ENCODE assay signal across 21 mouse cellular contexts in genomic region chr17:65828951-65829350, GRCm38 (mm10). TPM values are rescaled to one million over a fixed set of nuclear protein-coding genes. Genes with fewer than 3 reads are reported as not detected.
A peak's percentile ranks its signal among the peaks of the same experiment; 100 is the strongest.
DNase-seq lines count a peak whose midpoint lies in the region; ATAC-seq and TF ChIP-seq lines count a peak whose summit lies in the region.
"Had no signal": no experiment of that assay in that cellular context is flagged by ENCODE, and none has a peak within 500 bp of the region (broad histone marks: within the 10 kb centered on the region; RNA-seq: fewer than 3 reads in every experiment).

No protein-coding gene starts in this region.

- 59% methylated on average over 11 of the region's 11 CpGs for WGBS in kidney, adult 2 months
- WGBS in kidney, embryonic 16.5 days, result 86% methylated on average over 11 of the region's 11 CpGs
- WGBS in intestine, embryonic 16.5 days, result 84% methylated on average over 11 of the region's 11 CpGs

- peak; percentile 66 for DNase-seq in kidney, adult 2 months
- no peak for DNase-seq in kidney, postnatal 14 days
- DNase-seq in kidney, postnatal 36 days, result peak; percentile 40 to 64
- no peak for DNase-seq in testis, postnatal 14 days (ENCODE audit: low spot score)
- DNase-seq: adrenal gland, postnatal 14 days; cerebellum, adult 11-12 months; cerebellum, adult 9-11 months; cerebellum, postnatal 36 days; gastrocnemius, postnatal 10 days; heart, adult 18-20 months; heart, postnatal 10 days; heart, postnatal 4 days had no signal

- ATAC-seq in kidney, embryonic 16.5 days (ENCODE audit: low FRiP score, low TSS enrichment), result no peak
- peak; percentile 73 for ATAC-seq in intestine, embryonic 16.5 days
- ATAC-seq: activated CD4-positive, CD25-positive, alpha-beta regulatory T cell, adult 4 months; forebrain, embryonic 16.5 days; Patski had no signal

- no peaks in the 10 kb centered on the region for H3K9me3 ChIP-seq in kidney, embryonic 16.5 days (ENCODE audit: low read length)
- no peaks in the 10 kb centered on the region for H3K9me3 ChIP-seq in intestine, embryonic 16.5 days (ENCODE audit: control insufficient read depth, low read length)
- H3K9me3 ChIP-seq: embryonic facial prominence, embryonic 13.5 days; forebrain, embryonic 12.5 days; heart, embryonic 10.5 days had no signal

- no peak overlapping the region for H3K27ac ChIP-seq in kidney, adult 2 months (ENCODE audit: insufficient read depth, low read depth, low read length)
- H3K27ac ChIP-seq in kidney, embryonic 16.5 days (ENCODE audit: low read length), result no peak overlapping the region
- no peak overlapping the region for H3K27ac ChIP-seq in intestine, embryonic 16.5 days (ENCODE audit: low read length)
- H3K27ac ChIP-seq: embryonic facial prominence, embryonic 13.5 days; forebrain, embryonic 12.5 days; heart, embryonic 10.5 days had no signal

- TF ChIP-seq CTCF in kidney, adult 2 months (conservative IDR thresholded peaks at IDR 0.05; ENCODE audit: insufficient read depth, insufficient read length, low read depth, low read length), result no peak

- H3K36me3 ChIP-seq in kidney, adult 2 months (ENCODE audit: control insufficient read depth, insufficient read depth, low read length), result no peaks in the 10 kb centered on the region; the same call in 1 of the 2 replicates
- H3K36me3 ChIP-seq in kidney, embryonic 16.5 days (ENCODE audit: insufficient read depth, low read length), result peaks cover 60% of the 10 kb centered on the region
- H3K36me3 ChIP-seq in intestine, embryonic 16.5 days (ENCODE audit: control insufficient read depth, insufficient read depth, low read length), result peaks cover 12% of the 10 kb centered on the region; the same call in 1 of the 2 replicates

- no peak overlapping the region for H3K9ac ChIP-seq in kidney, embryonic 16.5 days (replicated peaks; ENCODE audit: low read length)
- H3K9ac ChIP-seq in intestine, embryonic 16.5 days (ENCODE audit: low read depth, low read length), result no peak overlapping the region
- H3K9ac ChIP-seq: embryonic facial prominence, embryonic 13.5 days; forebrain, embryonic 12.5 days had no signal

- H3K4me1 ChIP-seq in kidney, adult 2 months (ENCODE audit: control insufficient read depth, insufficient read depth, low read length), result no peaks in the 10 kb centered on the region; the same call in 1 of the 2 replicates
- no peaks in the 10 kb centered on the region for H3K4me1 ChIP-seq in kidney, embryonic 16.5 days (ENCODE audit: insufficient read depth, low read length)
- 0 out of 2 replicates have a peak, but pooled peaks cover 2% of the 10 kb centered on the region for H3K4me1 ChIP-seq in intestine, embryonic 16.5 days (ENCODE audit: control insufficient read depth, insufficient read depth, low read length)
- H3K4me1 ChIP-seq: embryonic facial prominence, embryonic 13.5 days had no signal

- H3K4me2 ChIP-seq in kidney, embryonic 16.5 days (replicated peaks; ENCODE audit: low read depth, low read length), result no peak overlapping the region
- H3K4me2 ChIP-seq in intestine, embryonic 16.5 days (ENCODE audit: low read depth, low read length), result no peak overlapping the region
- H3K4me2 ChIP-seq: embryonic facial prominence, embryonic 13.5 days; forebrain, embryonic 12.5 days had no signal

- H3K4me3 ChIP-seq in kidney, adult 2 months (ENCODE audit: insufficient read depth, low read depth, low read length), result no peak overlapping the region
- no peak overlapping the region for H3K4me3 ChIP-seq in kidney, embryonic 16.5 days (ENCODE audit: low read length)
- no peak overlapping the region for H3K4me3 ChIP-seq in intestine, embryonic 16.5 days (ENCODE audit: low read length)
- H3K4me3 ChIP-seq: embryonic facial prominence, embryonic 13.5 days; forebrain, embryonic 12.5 days; heart, embryonic 10.5 days had no signal

- no peaks in the 10 kb centered on the region for H3K27me3 ChIP-seq in kidney, adult 2 months (replicated peaks; ENCODE audit: control insufficient read depth, insufficient read depth, low read length)
- no peaks in the 10 kb centered on the region for H3K27me3 ChIP-seq in kidney, embryonic 16.5 days (ENCODE audit: insufficient read depth, low read length)
- H3K27me3 ChIP-seq in intestine, embryonic 16.5 days (replicated peaks; ENCODE audit: control insufficient read depth, insufficient read depth, low read length), result no peaks in the 10 kb centered on the region
- H3K27me3 ChIP-seq: CH12.LX; embryonic facial prominence, embryonic 13.5 days; forebrain, embryonic 12.5 days; Patski had no signal

- no peak for TF ChIP-seq POLR2A in kidney, adult 2 months (IDR thresholded peaks at IDR 0.05; ENCODE audit: low read depth, low read length)

RNA-seq across cellular contexts. Expression of gene Ppp4r1, which starts 46.6 kb away (rescaled TPM):
- polyA plus RNA-seq in kidney, adult 2 months (2012; rRNA removed), result 34.3 and 37.6 TPM in 2 replicates
- polyA plus RNA-seq in kidney, embryonic 16.5 days (2015; fragmentation: Nextera tagmentation; extraction: Ambion mirVana), result 46.6 TPM in 2 replicates
- polyA plus RNA-seq in intestine, embryonic 16.5 days (2015; fragmentation: Nextera tagmentation; extraction: Ambion mirVana), result 30.9 and 34.0 TPM in 2 replicates

RNA-seq across cellular contexts. Expression of gene Rab31, which starts 56.4 kb away (rescaled TPM):
- 16.8 and 17.6 TPM in 2 replicates for polyA plus RNA-seq in kidney, adult 2 months (2012; rRNA removed)
- 37.8 and 38.4 TPM in 2 replicates for polyA plus RNA-seq in kidney, embryonic 16.5 days (2015; fragmentation: Nextera tagmentation; extraction: Ambion mirVana)
- 26.8 and 28.0 TPM in 2 replicates for polyA plus RNA-seq in intestine, embryonic 16.5 days (2015; fragmentation: Nextera tagmentation; extraction: Ambion mirVana)

RNA-seq across cellular contexts. Expression of gene Ralbp1, which starts 56.6 kb away (rescaled TPM):
- polyA plus RNA-seq in kidney, adult 2 months (2012; rRNA removed), result 29.8 and 30.7 TPM in 2 replicates
- polyA plus RNA-seq in kidney, embryonic 16.5 days (2015; fragmentation: Nextera tagmentation; extraction: Ambion mirVana), result 68.7 and 71.0 TPM in 2 replicates
- polyA plus RNA-seq in intestine, embryonic 16.5 days (2015; fragmentation: Nextera tagmentation; extraction: Ambion mirVana), result 67.5 and 71.1 TPM in 2 replicates

Comparison
In these comparisons a context has a peak if more than half of its experiments do, and no peak if none do; other contexts are left out.
1. DNase-seq: peak in kidney, adult 2 months (single experiment) and kidney, postnatal 36 days (2 of 2); none in kidney, postnatal 14 days (single experiment) and testis, postnatal 14 days (single experiment).